Mouse (Mus musculus): ENCODE data around the gene Rdh16f2.
"Not testable (repeated sequence)": the region's sequence is repeated elsewhere in the genome, so short reads cannot be mapped to it uniquely, and the experiment has no call there.

Gene Rdh16f2

GRCm38 (mm10) chr10:127893163-127894022 is 27.1 kb downstream of the Rdh16f2 start:
- CTCF ChIA-PET = not testable (repeated sequence)

- CTCF ChIA-PET = no interaction called here
Observed at GRCm38 (mm10) chr10:127896705-127897104, 30.4 kb downstream of the Rdh16f2 start.

GRCm38 (mm10) chr10:127897506-127897905 is 31.2 kb downstream of the Rdh16f2 start:
- CTCF ChIA-PET = no interaction called here

- CTCF ChIA-PET = no interaction called here
Observed at GRCm38 (mm10) chr10:127898218-127898617, 31.9 kb downstream of the Rdh16f2 start, which contains the start of gene Sdr9c7. Gene Sdr9c7 (plus strand): TSS chr10:127898518.

- CTCF ChIA-PET = no interaction called here
Observed at GRCm38 (mm10) chr10:127899783-127900182, 33.5 kb downstream of the Rdh16f2 start.

- CTCF ChIA-PET = no interaction called here
Observed at GRCm38 (mm10) chr10:127901751-127902150, 35.5 kb downstream of the Rdh16f2 start.

GRCm38 (mm10) chr10:127903116-127903515 is 36.8 kb downstream of the Rdh16f2 start:
- CTCF ChIA-PET = no interaction called here

- CTCF ChIA-PET = interaction anchor here (0.6 kb wide), 1 partner anchor 271 kb away, joined by 6 read pairs; no protein-coding TSS in a partner anchor
Observed at GRCm38 (mm10) chr10:127904718-127905446, 38.6 kb downstream of the Rdh16f2 start.

GRCm38 (mm10) chr10:127906138-127906537 is 39.9 kb downstream of the Rdh16f2 start:
- CTCF ChIA-PET = no interaction called here

GRCm38 (mm10) chr10:127907386-127907951 is 41.2 kb downstream of the Rdh16f2 start:
- CTCF ChIA-PET = no interaction called here

GRCm38 (mm10) chr10:127915578-127915977 is 49.3 kb downstream of the Rdh16f2 start:
- CTCF ChIA-PET = no interaction called here

- CTCF ChIA-PET = not testable (repeated sequence)
Observed at GRCm38 (mm10) chr10:127917183-127917582, 50.9 kb downstream of the Rdh16f2 start.

GRCm38 (mm10) chr10:127917651-127918050 is 51.4 kb downstream of the Rdh16f2 start:
- CTCF ChIA-PET = no interaction called here

- CTCF ChIA-PET = no interaction called here
Observed at GRCm38 (mm10) chr10:127922241-127922640, 56.0 kb downstream of the Rdh16f2 start.

- CTCF ChIA-PET = no interaction called here
Observed at GRCm38 (mm10) chr10:127923024-127923423, 56.8 kb downstream of the Rdh16f2 start.

- CTCF ChIA-PET = no interaction called here
Observed at GRCm38 (mm10) chr10:127924597-127925378, 58.5 kb downstream of the Rdh16f2 start.
